Mouse (Mus musculus): ENCODE data around the gene Polr3gl.

- no peak for TF ChIP-seq GATA1 (IDR thresholded peaks at IDR 0.05; ENCODE audit: low read length)
- no peak for TF ChIP-seq TAL1 (IDR thresholded peaks at IDR 0.05; ENCODE audit: low read length)
These were observed at the start of gene Polr3gl for GRCm38 (mm10) chr3:96593790-96594560.
